Mouse (Mus musculus): ENCODE data around the gene Duoxa2.
"Not testable (repeated sequence)": the region's sequence is repeated elsewhere in the genome, so short reads cannot be mapped to it uniquely, and the experiment has no call there.

The Duoxa2 gene

DNA sequence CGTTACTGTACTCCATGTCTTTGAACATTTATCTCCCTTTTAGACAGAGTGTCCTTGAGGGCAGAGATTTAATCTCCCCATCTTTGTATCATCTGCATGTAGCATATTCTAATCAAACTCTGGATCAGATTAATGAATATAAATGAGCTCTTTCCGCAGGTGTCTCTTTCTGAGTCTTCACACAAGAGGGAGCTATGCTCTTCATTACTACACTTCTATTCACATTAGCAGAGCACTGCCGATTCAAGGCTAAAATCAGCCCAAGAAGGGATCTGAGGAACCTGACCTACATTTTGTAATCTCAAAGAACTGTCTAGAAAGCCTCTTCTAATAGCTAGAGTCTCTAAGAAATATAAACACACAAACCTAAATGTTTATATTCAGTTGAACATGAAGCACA, 10.9 kb downstream of the Duoxa2 start:
- no peak for DNase-seq (ENCODE audit: low read depth)

DNA sequence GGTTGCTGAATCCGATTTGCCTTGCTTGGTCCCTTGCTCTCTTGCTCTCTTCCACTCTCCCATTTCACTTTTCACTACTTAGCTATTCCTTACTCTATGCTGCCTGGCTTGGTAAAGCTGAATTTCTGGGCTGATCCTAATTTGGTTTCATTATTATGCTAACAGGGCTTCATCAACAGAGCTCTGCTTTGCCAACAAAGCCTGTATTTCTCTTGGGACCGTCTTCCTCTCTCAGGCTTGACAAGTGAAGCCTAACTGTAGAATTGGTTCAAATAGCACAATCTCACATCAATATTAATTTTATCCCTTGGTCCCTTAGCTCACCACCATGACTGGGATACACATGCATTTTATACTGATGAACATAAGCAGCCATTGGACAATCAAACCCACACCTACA, 12.9 kb downstream of the Duoxa2 start:
- no peak for DNase-seq (ENCODE audit: low read depth)

DNA sequence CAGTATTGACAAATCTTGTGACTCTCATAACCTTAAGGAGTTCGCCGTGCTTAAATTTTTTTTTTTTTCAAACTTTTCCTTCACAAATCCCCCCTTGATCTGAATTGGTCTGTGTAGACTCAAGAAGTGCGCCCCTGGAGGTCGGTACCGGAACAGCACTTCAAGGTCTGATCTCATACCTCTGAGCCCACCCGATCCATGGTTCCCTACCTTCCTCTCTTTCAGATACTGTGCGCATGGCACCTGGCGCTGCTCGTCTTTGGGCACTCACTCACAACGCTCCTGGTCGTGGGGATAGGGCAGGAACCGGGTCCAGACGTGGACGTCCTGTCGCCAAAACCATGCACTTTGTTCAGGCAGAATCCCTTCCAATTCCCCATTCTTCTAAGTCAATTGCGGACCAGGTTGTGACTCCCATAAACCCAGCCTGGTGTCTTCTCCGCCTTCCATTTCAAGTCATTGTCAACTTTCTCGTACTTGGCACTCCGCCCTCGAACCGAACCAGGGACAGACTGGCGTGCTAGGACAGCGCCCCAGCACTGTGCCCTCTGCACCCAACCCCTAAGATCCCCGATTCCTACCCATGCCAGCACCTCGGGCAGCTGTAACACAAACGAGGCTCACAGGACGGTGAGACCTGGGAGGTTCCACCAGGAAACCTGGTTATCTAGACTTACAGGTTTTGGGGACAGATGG, 14.2 kb downstream of the Duoxa2 start:
- DNase-seq (ENCODE audit: low read depth) = peak; percentile 79

DNA sequence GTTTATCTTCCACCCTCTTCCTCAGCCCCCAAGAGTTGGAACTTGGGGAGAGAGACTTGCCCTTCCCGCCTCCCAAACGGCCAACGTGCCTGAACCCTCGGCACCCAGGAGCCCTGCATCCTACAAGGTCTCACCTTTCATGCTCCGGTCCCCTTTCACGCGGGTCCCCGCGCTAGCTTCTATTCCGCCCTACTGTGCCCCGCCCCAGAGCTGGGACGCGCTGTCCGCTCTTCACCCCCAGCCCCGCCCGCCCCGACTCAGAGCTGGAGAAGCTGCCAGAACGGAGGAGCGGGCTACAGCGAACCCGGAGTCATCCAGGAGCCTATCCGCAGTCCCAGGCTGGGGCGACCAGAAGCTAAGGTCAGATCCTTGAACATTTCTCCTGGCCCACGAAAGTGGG, 14.8 kb downstream of the Duoxa2 start, which contains the start of gene Duoxa1:
Gene Duoxa1 (minus strand): TSS at position 195 of the 400 bp plus-strand sequence.
- DNase-seq (ENCODE audit: low read depth) = no peak

DNA sequence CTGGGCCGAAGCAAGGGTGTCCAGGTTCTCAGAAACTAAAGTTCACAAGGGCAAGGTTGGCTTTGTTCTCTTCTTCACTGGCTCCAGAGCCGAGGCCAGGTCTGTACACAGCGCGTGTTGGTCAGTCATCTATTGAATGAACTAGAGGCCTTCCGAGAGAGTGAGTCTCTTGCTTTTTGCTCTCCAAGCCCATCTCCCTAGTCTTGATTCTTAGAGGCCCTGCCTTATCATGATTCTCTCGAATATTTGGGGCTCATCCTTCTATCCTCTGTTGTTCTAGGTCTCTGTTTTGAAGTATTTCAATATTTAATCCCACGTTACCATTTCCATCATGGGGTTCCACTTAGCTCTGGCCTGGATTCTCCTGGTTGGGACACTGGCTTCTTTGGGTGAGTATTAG, 16.7 kb downstream of the Duoxa2 start, which contains the start of gene Duox1:
Gene Duox1 (plus strand): TSS at position 301 of the 400 bp plus-strand sequence.
- no peak for DNase-seq (ENCODE audit: low read depth)

DNA sequence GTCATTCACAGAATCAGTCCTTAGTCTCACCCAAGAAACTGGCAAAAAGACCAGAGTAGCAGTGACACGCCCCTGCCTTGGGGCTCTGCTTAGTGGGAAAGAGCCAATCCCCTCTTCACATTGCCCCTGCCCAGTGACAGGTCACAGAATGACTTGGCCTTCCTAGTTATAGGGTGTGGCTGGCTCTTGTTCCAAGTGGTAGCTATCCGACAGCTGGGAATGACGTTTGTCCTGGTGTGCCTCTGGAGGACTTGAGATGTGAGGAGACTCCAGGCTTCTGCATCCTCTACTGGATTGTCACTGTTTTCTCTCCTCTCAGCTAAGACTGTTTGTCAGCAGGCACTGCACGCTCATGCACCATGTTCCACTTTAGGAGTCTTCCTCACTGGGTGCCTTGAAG, 18.7 kb downstream of the Duoxa2 start:
- DNase-seq (ENCODE audit: low read depth) = no peak

DNA sequence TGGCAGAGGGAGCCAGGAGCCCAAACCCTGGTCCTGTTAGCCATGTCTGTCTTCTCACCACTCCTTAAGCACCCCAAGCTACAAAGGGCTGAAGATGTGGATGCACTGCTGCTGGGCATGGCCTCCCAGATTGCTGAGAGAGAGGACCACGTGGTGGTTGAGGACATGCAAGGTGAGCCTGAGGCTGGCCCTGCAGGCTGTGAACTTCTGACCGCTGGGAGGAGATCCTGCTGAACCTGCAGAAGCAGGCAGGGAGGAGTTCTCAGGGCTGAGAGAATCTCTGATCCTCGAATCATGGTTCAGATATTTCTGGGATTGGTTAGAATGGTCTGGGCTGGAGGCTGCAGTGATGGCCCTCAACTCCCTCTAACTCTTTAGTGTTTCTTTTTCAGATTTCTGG, 25.3 kb downstream of the Duoxa2 start:
- DNase-seq (ENCODE audit: low read depth) = no peak

DNA sequence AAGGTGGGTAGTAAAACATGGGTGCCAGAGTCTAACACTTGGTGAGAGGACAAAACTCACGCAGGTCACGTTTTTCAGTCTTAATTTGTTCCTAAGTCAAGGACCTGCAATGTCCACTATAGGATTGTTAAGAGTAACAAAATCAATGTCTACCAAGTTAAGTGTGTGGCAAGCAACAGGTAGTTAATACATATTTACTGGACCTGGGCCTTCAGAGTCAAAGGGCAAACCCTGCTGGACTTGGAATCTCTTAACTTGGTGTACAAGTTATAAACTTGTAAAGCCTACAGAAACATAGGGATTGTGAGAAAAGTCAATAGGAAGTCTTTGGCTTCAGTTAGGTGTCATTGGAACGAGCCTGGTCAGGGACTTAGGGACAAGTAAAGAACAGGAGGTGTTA, 25.9 kb downstream of the Duoxa2 start:
- no peak for DNase-seq (ENCODE audit: low read depth)

DNA sequence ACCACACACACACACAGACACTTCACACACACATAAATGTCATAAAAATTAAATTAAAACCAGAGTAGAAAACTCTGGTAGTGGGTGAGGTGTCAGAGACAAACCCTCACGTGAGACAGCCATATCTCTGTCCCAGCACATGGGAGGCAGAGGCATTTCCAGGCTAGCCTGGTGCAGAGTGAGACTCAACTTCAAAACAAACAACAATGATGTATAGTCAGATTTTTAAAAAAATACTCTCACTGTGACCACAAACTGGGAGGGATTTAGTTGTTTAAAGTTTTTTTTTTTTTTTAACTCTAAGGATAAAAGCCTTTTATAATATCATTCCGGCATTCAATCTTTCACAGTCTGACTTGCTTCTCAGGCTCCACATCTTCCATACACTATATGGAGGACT, 26.7 kb downstream of the Duoxa2 start:
- no peak for DNase-seq (ENCODE audit: low read depth)

DNA sequence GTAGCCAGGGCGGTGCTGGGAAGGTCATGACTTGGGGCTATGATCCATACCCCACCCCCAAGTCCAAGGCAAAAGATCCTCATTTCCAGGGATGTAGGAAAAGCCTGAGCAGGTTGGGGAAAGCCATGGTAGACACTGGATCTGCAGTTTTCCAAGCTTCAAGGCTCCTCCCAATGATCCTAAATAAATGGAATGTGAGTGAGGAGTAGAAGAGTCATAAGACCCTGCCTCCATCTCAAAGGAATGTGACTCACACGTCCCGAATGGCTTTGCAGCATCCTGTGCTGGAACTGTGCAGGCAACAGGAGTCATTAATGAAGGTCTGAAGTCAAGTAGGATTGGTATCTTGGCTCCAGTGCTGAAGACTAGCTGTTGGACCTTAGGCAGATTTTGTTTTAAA, 29.3 kb downstream of the Duoxa2 start:
- no peak for DNase-seq (ENCODE audit: low read depth)

DNA sequence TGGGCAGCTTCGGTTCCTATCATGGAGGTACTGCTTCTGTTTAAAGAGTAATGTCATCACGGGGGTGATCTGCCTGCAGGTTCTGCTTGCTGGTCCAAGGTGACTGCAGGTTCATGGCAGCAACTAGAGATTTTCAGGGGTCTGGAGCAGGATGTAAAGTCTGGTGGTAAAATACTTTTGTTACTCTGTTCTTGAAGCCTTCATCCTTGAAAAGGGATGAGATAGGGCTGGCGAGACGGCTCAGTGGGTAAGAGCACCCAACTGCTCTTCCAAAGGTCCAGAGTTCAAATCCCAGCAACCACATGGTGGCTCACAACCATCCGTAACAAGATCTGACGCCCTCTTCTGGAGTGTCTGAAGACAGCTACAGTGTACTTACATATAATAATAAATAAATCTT, 31.6 kb downstream of the Duoxa2 start:
- not testable (repeated sequence) for DNase-seq (ENCODE audit: low read depth)

DNA sequence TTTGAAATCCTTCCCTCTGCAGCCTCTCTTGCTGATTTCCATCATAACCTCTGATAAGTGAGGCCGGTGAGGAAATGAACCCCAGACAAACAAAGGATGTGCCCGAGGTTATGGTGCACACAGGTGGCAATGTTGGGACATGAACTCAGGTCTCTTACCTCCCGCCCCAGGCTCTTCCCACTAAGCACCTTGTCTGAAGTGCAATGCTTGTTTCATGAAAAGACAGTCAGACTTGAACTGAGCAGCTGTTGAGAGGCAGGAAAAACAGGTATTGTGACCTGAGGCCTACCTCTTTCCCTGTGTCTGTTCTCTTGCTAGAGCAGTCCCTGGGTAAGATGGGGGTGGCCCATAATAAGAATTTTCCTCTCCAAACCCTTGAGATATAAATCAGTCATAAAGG, 33.5 kb downstream of the Duoxa2 start:
- no peak for DNase-seq (ENCODE audit: low read depth)

DNA sequence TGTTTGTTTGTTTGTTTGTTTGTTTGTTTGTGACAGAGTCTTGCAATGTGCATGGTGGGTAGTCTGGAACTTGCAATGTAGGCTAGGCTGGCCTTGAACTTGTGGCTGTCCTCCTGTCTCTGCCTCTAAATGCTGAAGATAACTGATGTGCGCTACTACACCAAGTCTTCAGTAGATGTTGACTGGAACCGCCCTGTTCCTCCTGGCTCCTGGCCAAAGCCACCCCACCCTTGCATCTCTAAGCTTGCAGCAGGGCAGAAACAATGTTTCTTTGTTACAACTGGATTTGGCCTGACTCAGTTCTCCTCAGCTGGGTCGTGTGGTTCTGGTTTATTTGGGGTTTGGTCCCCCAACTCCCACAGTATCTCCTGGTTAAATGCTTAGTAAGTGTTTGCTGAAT, 35.5 kb downstream of the Duoxa2 start:
- no peak for DNase-seq (ENCODE audit: low read depth)

DNA sequence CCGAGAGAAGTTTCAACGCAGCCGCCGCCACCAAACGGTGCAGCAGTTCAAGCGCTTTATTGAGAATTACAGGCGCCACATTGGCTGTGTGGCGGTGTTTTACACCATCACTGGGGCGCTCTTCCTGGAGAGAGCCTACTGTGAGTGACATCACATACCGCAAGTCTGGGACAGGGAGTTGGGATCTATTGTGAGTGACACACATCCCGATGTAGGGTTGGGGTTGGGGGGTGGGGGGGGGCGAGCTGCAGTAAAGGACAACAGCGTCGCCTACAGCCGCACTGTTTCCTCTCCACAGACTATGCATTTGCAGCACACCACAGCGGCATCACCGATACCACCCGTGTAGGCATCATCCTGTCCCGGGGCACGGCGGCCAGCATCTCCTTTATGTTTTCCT, 38.6 kb downstream of the Duoxa2 start:
- no peak for DNase-seq (ENCODE audit: low read depth)

DNA sequence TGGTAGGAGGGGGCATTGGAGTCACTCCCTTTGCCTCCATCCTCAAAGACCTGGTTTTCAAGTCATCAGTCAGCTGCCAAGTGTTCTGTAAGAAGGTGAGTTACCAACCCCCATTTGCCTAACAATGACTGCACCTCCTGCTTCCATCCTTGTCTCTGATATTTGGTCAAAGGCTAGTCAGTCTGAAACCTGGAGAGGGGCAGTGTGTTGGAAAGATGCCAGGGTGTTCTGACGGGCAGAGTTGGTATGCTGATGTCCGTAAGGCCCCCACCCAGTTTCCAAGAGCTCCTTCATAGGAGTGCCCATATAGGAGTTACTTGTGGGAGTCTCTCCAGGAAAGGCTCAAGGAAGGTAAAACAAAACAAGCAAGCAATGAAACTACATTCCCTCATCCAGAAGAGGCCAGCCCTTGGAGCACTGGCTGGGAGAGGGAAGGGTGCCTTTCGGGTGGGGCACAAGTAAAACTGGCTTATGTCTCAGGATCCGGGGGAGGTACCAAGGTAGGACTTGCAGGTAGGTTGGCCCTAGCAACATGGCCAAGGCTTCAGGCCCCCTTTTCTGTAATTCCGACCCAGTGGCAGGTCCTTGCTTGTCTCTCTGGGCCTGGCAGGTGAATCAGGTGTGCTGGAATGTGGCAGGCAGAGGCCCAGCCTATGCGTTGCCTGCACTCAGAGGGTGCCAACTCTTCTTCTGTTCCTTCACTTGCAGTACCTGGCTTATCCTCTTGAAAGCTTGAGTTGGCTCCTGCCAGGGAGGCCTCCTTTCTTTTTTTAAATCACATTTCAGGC, 46.6 kb downstream of the Duoxa2 start:
- no peak for DNase-seq (ENCODE audit: low read depth)

DNA sequence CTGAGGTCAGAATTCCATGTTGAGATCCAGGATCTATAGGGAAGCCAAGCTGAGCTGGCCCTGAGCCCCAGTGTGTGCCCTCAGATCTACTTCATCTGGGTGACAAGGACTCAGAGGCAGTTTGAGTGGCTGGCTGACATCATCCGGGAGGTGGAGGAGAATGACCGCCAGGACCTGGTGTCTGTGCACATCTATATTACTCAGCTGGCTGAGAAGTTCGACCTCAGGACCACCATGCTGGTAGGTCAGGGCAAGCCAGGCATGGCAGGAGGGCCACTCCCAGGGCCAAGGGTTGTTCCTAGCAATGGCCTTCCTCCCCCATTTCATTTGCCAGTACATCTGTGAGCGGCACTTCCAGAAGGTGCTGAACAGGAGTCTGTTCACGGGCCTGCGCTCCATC, 47.5 kb downstream of the Duoxa2 start:
- DNase-seq (ENCODE audit: low read depth) = not testable (repeated sequence)

DNA sequence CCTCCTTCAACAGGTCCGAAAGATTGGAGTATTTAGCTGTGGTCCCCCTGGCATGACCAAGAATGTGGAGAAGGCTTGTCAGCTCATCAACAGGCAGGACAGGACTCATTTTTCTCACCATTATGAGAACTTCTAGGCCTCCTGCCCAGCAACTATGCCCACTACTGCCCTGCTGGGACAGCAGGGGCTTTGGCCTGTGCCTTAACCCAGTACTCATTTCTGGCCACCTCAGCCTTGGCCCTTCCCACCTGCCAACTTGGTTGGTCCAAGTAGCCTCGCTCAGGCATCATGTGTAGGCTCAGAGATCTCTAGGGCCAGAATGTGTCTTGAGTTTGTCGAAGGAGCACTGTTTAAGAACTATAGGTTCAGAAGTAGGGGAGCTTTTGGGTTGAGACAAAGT, 48.6 kb downstream of the Duoxa2 start:
- DNase-seq (ENCODE audit: low read depth) = no peak

DNA sequence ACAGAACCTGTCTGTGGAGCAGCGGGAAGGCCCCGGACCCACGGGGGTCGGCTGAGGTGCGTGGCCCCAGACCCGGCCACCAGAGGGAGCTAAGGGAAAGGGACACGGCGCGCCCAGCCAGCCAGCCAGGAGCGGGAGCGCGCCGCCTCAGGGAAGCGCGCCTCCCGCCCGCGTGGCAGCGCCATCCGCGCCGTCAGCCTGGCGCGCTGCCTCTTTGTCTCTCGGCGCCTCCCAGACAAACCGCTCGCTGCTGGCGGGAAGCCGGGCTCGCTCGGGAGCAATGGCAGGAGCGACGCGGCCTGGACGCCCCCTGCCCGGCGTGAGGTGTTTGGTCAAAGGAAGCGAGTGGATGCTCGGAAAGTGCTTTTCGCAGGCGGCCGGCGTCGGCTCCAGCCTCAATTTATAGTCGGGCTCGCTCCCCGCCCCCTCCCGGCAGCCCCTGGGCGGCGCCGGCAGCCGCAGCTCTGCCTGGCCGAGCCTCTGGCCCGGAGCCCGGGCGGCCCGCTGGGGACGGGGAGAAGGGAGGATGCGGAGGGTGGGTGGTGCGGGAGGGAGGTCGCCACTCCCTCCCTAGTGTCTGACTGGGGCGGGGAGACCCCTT, 49.9 kb downstream of the Duoxa2 start:
- peak; percentile 87 for DNase-seq (ENCODE audit: low read depth)

DNA sequence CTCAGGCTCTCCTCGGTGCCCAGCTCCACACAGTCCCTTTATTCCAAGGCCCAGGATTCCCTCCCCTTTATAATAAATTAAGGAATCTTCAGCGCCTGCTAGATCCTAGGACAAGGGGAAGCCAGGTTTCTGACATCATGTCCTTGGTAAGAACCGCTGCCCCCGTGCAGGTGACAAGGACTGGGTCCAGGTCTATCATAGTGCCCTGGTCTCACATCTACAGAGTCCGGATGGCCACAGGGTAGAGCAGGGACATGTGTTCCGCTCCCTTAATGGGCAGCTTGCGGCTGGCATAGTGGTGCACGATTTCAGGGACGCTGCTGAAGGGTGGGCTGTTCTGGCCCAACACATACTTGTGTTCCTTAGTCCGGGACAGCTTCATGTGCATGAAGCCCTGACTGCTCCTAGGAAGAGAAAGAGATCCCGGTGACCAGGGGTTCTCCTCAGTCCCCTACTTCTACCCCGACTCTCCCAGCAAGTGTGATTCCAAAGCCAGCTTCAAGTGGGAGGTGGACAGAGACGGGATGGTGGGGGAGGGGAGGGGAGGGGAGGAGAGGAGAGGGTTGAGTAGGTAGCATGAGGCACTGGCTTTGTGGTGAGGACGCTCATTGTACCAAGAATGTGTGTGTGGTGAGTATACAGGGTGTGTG, 50.6 kb downstream of the Duoxa2 start:
- no peak for DNase-seq (ENCODE audit: low read depth)

DNA sequence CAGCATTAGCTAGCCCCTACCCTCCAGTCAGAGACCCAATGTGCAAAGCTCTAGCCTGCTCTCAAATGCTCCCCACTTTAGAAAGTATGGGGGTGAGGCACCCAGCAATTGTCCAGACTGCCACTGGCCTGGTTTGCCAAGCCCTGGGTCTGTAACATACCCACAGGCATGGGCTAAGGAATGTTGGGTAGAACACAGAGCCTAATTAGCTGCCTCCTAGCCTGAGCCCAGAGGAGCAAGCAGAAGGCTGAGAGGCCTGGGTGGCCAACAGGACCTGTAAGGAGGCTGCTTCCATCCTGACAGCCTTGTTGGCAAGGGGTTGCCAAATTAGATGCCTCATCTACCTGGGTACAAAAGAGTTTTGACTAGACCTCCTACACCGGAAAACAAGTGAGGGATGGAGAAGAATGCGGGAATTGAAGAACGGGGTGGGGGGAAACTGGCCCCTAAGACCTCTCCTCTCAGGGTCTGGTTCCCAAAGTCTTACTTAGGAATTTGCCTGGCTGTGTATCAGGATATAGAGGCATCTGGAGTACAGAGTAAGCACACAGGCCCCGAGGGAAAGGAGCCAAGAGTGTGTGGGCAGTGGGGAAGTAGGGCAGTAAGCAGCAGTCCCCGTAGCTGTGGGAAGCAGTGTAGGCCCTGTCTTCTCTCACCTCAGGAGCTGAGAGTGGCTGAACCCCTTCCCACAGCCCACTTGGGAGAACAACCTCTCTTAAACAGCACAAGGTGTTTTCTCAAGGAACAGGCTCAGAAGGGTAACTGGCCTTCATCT, 52.6 kb downstream of the Duoxa2 start:
- DNase-seq (ENCODE audit: low read depth) = no peak

DNA sequence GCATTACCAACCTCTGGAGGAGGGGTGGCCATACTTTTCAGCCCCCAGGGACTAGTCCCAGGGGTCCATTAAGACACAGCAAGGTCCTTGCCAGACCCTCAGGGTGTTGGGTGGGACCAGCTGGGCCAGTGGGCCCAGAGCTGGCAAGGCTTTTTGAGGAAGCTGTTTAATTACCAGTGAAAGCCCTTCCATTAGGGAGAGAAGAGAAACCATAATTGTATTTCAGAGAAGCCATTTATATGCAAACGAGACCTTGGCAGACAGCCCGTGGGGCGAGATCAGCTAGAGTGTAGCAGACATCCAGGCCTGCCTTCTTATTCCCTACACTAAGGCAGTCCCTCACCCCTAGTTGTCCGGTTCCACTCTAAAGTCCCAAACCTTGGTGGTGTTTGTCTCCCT, 53.2 kb downstream of the Duoxa2 start:
- no peak for DNase-seq (ENCODE audit: low read depth)
